Mouse (Mus musculus): ENCODE measurements around the gene Gm21679. TPM values are rescaled to one million over a fixed set of nuclear protein-coding genes. Genes with fewer than 3 reads are reported as not detected.
"Not testable (repeated sequence)": the region's sequence is repeated elsewhere in the genome, so short reads cannot be mapped to it uniquely, and the experiment has no call there.

Gm21679 gene
- not detected for total RNA-seq (2021)
- long read RNA-seq, experiment 1, result 0 reads
- long read RNA-seq, experiment 2, result 0 reads

GRCm38 (mm10) chrY:29683270-29683669, at the start of gene Gm21679:
Gene Gm21679 (minus strand): TSS chrY:29683370.
- not testable (repeated sequence) for DNase-seq
